Mouse (Mus musculus) heart, postnatal 0 days (tissue): ENCODE measurements around the gene Bbx. TPM values are rescaled to one million over a fixed set of nuclear protein-coding genes. Genes with fewer than 3 reads are reported as not detected.

Source experiments
- ATAC-seq: fragments of 200-750 bp; cut with Nextera tagmentation; 2 replicates; pipeline ENCODE4 v1.8.0; 2017; ENCODE audit warnings: low read depth, moderate number of reproducible peaks, moderate library complexity; ENCODE audit not compliant: insufficient read depth
- DNase-seq: peaks from one replicate; pipeline ENCODE4 v3.0.0-alpha.2; 2016; ENCODE audit warnings: low spot score
- H3K27ac ChIP-seq: fragments of 300-500 bp; sonication (generic); 2 replicates; pipeline ENCODE4 v1.5.1; 2014; ENCODE audit warnings: low read depth, mild to moderate bottlenecking
- H3K27me3 ChIP-seq: fragments of 300-500 bp; sonication (generic); 2 replicates; pipeline ENCODE4 v1.6.1; 2014; ENCODE audit warnings: low read length, mixed read lengths; ENCODE audit not compliant: control insufficient read depth, insufficient read depth
- H3K36me3 ChIP-seq: fragments of 300-500 bp; sonication (generic); replicated peaks from 2 replicates; pipeline ENCODE4 v1.6.1; 2014; ENCODE audit warnings: low read length, mixed read lengths; ENCODE audit not compliant: control insufficient read depth, insufficient read depth
- H3K4me1 ChIP-seq: fragments of 300-500 bp; sonication (generic); 2 replicates; pipeline ENCODE4 v1.6.1; 2014; ENCODE audit warnings: antibody characterized with exemption; ENCODE audit not compliant: control insufficient read depth, insufficient read depth
- H3K4me2 ChIP-seq: fragments of 300-500 bp; sonication (generic); 2 replicates; pipeline ENCODE4 v1.6.1; 2014; ENCODE audit warnings: low read depth, mild to moderate bottlenecking, low read length, moderate library complexity
- H3K4me3 ChIP-seq: fragments of 300-500 bp; sonication (generic); 2 replicates; pipeline ENCODE4 v1.5.1; 2014; ENCODE audit warnings: low read depth, low read length
- H3K9ac ChIP-seq: fragments of 300-500 bp; sonication (generic); replicated peaks from 2 replicates; pipeline ENCODE4 v1.6.1; 2014; ENCODE audit warnings: low read depth, low read length, mixed read lengths
- H3K9me3 ChIP-seq: fragments of 300-500 bp; sonication (generic); replicated peaks from 2 replicates; pipeline ENCODE4 v1.6.1; 2016; ENCODE audit warnings: low read length; ENCODE audit not compliant: control insufficient read depth
- CTCF ChIP-seq: IDR thresholded peaks from 2 replicates; pipeline ENCODE4 v1.5.1; 2016; ENCODE audit warnings: antibody characterized with exemption, control low read depth, low read depth
- EP300 ChIP-seq: IDR thresholded peaks from 2 replicates; pipeline ENCODE4 v1.6.1; 2016; ENCODE audit warnings: antibody characterized with exemption, low read depth
- WGBS: fragments of 180-500 bp; shearing (Covaris S2); extraction: QIAGEN DNeasy Blood & Tissue Kit; methylation state at CpG from one replicate; pipeline ENCODE4 v1.1.7; 2014; 5-methylcytosine and 5-hydroxymethylcytosine counted together
- polyA plus RNA-seq: library from polyadenylated mRNA; unstranded; fragments of >200 nt; fragmentation: Nextera tagmentation; extraction: Ambion mirVana; gene quantifications from 2 replicates; pipeline ENCODE4 v1.2.1, GENCODE M21; 2015
- total RNA-seq: library from RNA; depleted of rRNA; stranded (reverse); fragments of >200 nt; gene quantifications from 2 replicates; pipeline ENCODE4 v1.2.3, GENCODE M21; 2014; ENCODE audit warnings: low replicate concordance

Bbx gene
- total and polyA plus RNA-seq, 2 experiments from 2014 or later = 17.4 to 20.3 TPM

GRCm38 (mm10) chr16:50289764-50290163 is 142.4 kb downstream of the Bbx start:
- no peak for ATAC-seq
- Histone ChIP-seq H3K9ac (no peak overlapping the region), H3K4me2 (no peak overlapping the region), H3K4me3 (no peak overlapping the region), H3K27me3 (no peaks in the 10 kb centered on the region), H3K27ac (no peak overlapping the region), H3K9me3 (no peaks in the 10 kb centered on the region), H3K36me3 (no peaks in the 10 kb centered on the region), H3K4me1 (no peaks in the 10 kb centered on the region)
- WGBS = 32% methylated on average over 5 of the region's 5 CpGs
- DNase-seq = no peak
- TF ChIP-seq CTCF = no peak
- TF ChIP-seq EP300 = no peak

GRCm38 (mm10) chr16:50272813-50273212 is 159.4 kb downstream of the Bbx start:
- H3K9me3 ChIP-seq = no peaks in the 10 kb centered on the region
- H3K27me3 ChIP-seq = no peaks in the 10 kb centered on the region
- H3K27ac ChIP-seq = no peak overlapping the region
- 91% methylated on average over 4 of the region's 4 CpGs for WGBS
- H3K4me2 ChIP-seq = no peak overlapping the region
- no peaks in the 10 kb centered on the region; the same call in 1 of the 2 replicates for H3K36me3 ChIP-seq
- H3K4me3 ChIP-seq = no peak overlapping the region
- TF ChIP-seq CTCF = no peak
- TF ChIP-seq EP300 = no peak
- no peaks in the 10 kb centered on the region for H3K4me1 ChIP-seq
- DNase-seq (no peak), ATAC-seq (no peak)
- no peak overlapping the region for H3K9ac ChIP-seq

- no peaks in the 10 kb centered on the region for H3K4me1 ChIP-seq
- TF ChIP-seq EP300 = no peak
- no peak for TF ChIP-seq CTCF
- H3K27ac ChIP-seq = no peak overlapping the region
- WGBS = 83% methylated on average over 4 of the region's 4 CpGs
- DNase-seq (no peak), ATAC-seq (no peak)
- H3K27me3 ChIP-seq = no peaks in the 10 kb centered on the region
- no peak overlapping the region for H3K4me3 ChIP-seq
- peaks cover 12% of the 10 kb centered on the region; the same call in 1 of the 2 replicates for H3K36me3 ChIP-seq
- H3K4me2 ChIP-seq = no peak overlapping the region
- H3K9me3 ChIP-seq = no peaks in the 10 kb centered on the region
- H3K9ac ChIP-seq = no peak overlapping the region
These were observed 169.5 kb downstream of the Bbx start for GRCm38 (mm10) chr16:50262647-50263046.

- no peak for ATAC-seq
- DNase-seq = no peak
- Histone ChIP-seq H3K36me3 (peaks cover 12% of the 10 kb centered on the region; the same call in 1 of the 2 replicates), H3K4me2 (no peak overlapping the region), H3K9me3 (no peaks in the 10 kb centered on the region), H3K9ac (no peak overlapping the region), H3K4me1 (no peaks in the 10 kb centered on the region), H3K4me3 (no peak overlapping the region), H3K27ac (no peak overlapping the region), H3K27me3 (no peaks in the 10 kb centered on the region)
- WGBS = 92% methylated on average over 9 of the region's 9 CpGs
- TF ChIP-seq CTCF (no peak), EP300 (no peak)
These were observed 170.0 kb downstream of the Bbx start for GRCm38 (mm10) chr16:50262209-50262608.

- no peaks in the 10 kb centered on the region for H3K27me3 ChIP-seq
- H3K9me3 ChIP-seq = no peaks in the 10 kb centered on the region
- H3K36me3 ChIP-seq = peaks cover 12% of the 10 kb centered on the region; the same call in 1 of the 2 replicates
- no peak overlapping the region for H3K9ac ChIP-seq
- H3K4me1 ChIP-seq = no peaks in the 10 kb centered on the region
- DNase-seq (no peak), ATAC-seq (no peak)
- no peak for TF ChIP-seq CTCF
- no peak for TF ChIP-seq EP300
- H3K27ac ChIP-seq = no peak overlapping the region
- H3K4me2 ChIP-seq = no peak overlapping the region
- H3K4me3 ChIP-seq = no peak overlapping the region
These were observed 170.4 kb downstream of the Bbx start for GRCm38 (mm10) chr16:50261741-50262140.

GRCm38 (mm10) chr16:50254522-50255159 is 177.5 kb downstream of the Bbx start:
- H3K36me3 ChIP-seq = no peaks in the 10 kb centered on the region
- no peak overlapping the region for H3K27ac ChIP-seq
- TF ChIP-seq CTCF = peak; percentile 62
- no peak for TF ChIP-seq EP300
- no peak overlapping the region for H3K4me2 ChIP-seq
- no peaks in the 10 kb centered on the region for H3K4me1 ChIP-seq
- H3K4me3 ChIP-seq = no peak overlapping the region
- WGBS = 58% methylated on average over 5 of the region's 5 CpGs
- H3K27me3 ChIP-seq = no peaks in the 10 kb centered on the region
- H3K9me3 ChIP-seq = no peaks in the 10 kb centered on the region
- no peak for ATAC-seq
- H3K9ac ChIP-seq = no peak overlapping the region
- DNase-seq = peak; percentile 48
